Mouse (Mus musculus): ENCODE data around the gene Gm21964.

DNA sequence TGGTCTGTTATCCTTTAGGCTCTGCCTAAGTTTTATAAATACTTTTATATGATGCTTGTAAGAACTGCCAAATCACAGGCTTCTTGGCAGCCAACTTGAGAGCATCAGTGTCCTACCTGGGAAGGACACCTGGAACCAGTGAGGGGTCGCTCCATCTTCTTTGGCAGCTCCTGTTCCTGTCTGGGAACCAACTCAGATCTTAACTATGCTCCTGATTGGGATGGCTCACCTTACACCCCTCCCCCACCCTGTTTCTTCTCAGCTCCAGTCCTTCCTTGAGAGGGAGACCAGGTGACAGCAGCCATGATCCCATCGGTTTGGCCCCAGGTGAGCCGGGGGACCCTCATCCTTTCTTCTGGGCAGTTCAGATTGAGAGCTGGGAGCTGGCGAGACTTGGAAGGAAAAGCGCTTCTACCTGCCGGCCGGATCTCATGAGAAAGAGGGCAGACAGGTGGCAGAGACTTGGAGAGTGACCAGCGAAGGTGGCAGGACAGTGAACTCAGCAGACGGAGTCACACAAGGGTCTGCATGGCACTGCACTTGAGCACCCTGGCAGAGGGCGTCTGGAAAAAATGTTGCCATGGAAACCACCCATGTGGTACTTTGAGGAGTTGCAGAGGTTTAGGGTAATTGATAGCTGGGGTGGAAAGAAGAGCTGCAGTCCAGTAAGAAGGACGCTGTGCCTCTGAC, 18.4 kb upstream of the Gm21964 start:
- no peak for TF ChIP-seq POLR2A (IDR thresholded peaks at IDR 0.05; ENCODE audit: control insufficient read depth in 1 of 2, insufficient read depth in 1 of 2, low read depth in 1 of 2, low read length in 2 of 2, poor library complexity in 1 of 2)
- no peak for TF ChIP-seq CTCF (IDR thresholded peaks at IDR 0.05 in 2 of 3, conservative IDR thresholded peaks at IDR 0.05 in 1 of 3; ENCODE audit: control insufficient read depth in 1 of 3, insufficient read depth in 1 of 3, low read depth in 2 of 3, low read length in 3 of 3, poor library complexity in 1 of 3, severe bottlenecking in 1 of 3)
- no peak for TF ChIP-seq GATA1 (IDR thresholded peaks at IDR 0.05; ENCODE audit: low read depth, low read length)
- TF ChIP-seq GABPA (IDR thresholded peaks at IDR 0.05; ENCODE audit: low read depth, low read length), result no peak
- TF ChIP-seq ZMIZ1 (IDR thresholded peaks at IDR 0.05; ENCODE audit: low read depth, low read length), result no peak
- TF ChIP-seq TAL1 (IDR thresholded peaks at IDR 0.05; ENCODE audit: low read length), result no peak
- no peak for TF ChIP-seq EP300 (IDR thresholded peaks at IDR 0.05; ENCODE audit: low read depth in 1 of 2, low read length in 2 of 2)
- no peak for TF ChIP-seq NRF1 (IDR thresholded peaks at IDR 0.05; ENCODE audit: insufficient read depth, low read depth, low read length, poor library complexity, severe bottlenecking)
